Mouse (Mus musculus): Measurements from ENCODE around the gene 4930558K02Rik.

GRCm38 (mm10) chr1:161921928-161922327 is 57.5 kb downstream of the 4930558K02Rik start:
- no peak for TF ChIP-seq CTCF (IDR thresholded peaks at IDR 0.05; ENCODE audit: low read depth, low read length)
- no peak for TF ChIP-seq POLR2A (IDR thresholded peaks at IDR 0.05; ENCODE audit: extremely low read depth, insufficient read depth, low read length)

Data from liver, adult 2 months (tissue).